Mouse (Mus musculus): ENCODE measurements around the gene Rassf3. TPM values are rescaled to one million over a fixed set of nuclear protein-coding genes. Genes with fewer than 3 reads are reported as not detected.

Rassf3 gene
- polyA plus RNA-seq, 1 experiment from 2014 or later = 4.6 TPM

DNA sequence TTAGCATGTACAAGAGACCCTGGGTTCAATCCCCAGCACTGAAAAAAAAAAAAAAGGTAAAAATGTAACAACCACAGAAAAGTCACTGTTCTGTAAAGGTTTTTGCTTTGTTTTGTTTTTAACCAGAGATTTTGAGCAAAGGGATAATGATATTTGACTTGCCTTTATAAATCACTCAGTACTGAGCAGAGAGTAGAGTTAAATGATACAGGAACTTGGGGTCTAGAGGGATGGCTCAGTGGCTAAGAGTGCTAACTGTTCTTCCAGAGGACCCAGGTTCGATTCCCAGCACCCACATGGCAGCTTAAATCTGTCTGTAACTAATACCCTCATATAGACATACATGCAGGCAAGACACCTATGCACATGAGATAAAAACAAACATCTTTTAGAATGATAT lies 3.8 kb upstream of the Rassf3 start:
- no peak overlapping the region for H3K27ac ChIP-seq (ENCODE audit: low read length)
- H3K4me2 ChIP-seq (ENCODE audit: low read length) = no peak overlapping the region
- no peaks in the 10 kb centered on the region for H3K9me3 ChIP-seq (replicated peaks; ENCODE audit: control insufficient read depth, low read length, poor library complexity, severe bottlenecking)
- ATAC-seq = no peak
- H3K9ac ChIP-seq (ENCODE audit: low read depth, low read length) = no peak overlapping the region
- H3K4me3 ChIP-seq (ENCODE audit: low read depth, low read length) = no peak overlapping the region
- no peaks in the 10 kb centered on the region for H3K36me3 ChIP-seq (ENCODE audit: control insufficient read depth, insufficient read depth, low read length)
- 88% methylated on average over 1 of the region's 1 CpGs for WGBS
- H3K4me1 ChIP-seq (ENCODE audit: control insufficient read depth, insufficient read depth, low read length) = peaks cover 15% of the 10 kb centered on the region
- no peaks in the 10 kb centered on the region; the same call in 1 of the 2 replicates for H3K27me3 ChIP-seq (ENCODE audit: control insufficient read depth, insufficient read depth, low read depth, low read length)

DNA sequence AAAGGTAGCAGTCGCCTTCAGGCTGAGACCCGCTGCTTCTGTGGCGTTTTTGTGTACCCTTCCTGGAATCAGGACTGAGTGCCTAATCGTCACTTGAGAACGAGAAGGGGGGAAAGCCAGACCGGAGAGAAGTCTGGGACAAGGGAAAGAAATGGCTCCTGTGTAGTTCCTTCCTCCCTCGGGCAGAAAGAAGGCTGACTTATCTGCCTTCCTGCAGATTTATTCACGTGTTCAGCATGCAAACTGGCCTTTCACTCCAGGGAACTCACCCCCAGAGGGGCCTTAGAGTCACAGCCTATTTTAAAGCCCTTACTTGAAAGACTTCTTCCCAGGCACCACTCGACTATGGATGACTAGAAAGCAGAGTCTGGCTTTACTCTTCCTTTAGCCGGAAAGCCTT lies 1.3 kb upstream of the Rassf3 start:
- H3K9ac ChIP-seq (ENCODE audit: low read depth, low read length) = no peak overlapping the region
- no peak for ATAC-seq
- peak overlapping the region; percentile 19; the same call in 1 of the 2 replicates for H3K27ac ChIP-seq (ENCODE audit: low read length)
- 8% methylated on average over 10 of the region's 10 CpGs for WGBS
- no peak overlapping the region for H3K4me3 ChIP-seq (ENCODE audit: low read depth, low read length)
- H3K4me2 ChIP-seq (ENCODE audit: low read length) = 0 out of 2 replicates have a peak overlapping the region, but pooled peaks have one; percentile 2
- H3K9me3 ChIP-seq (replicated peaks; ENCODE audit: control insufficient read depth, low read length, poor library complexity, severe bottlenecking) = no peaks in the 10 kb centered on the region
- peaks cover 10% of the 10 kb centered on the region for H3K27me3 ChIP-seq (ENCODE audit: control insufficient read depth, insufficient read depth, low read depth, low read length)
- H3K4me1 ChIP-seq (ENCODE audit: control insufficient read depth, insufficient read depth, low read length) = peaks cover 17% of the 10 kb centered on the region
- H3K36me3 ChIP-seq (ENCODE audit: control insufficient read depth, insufficient read depth, low read length) = no peaks in the 10 kb centered on the region

DNA sequence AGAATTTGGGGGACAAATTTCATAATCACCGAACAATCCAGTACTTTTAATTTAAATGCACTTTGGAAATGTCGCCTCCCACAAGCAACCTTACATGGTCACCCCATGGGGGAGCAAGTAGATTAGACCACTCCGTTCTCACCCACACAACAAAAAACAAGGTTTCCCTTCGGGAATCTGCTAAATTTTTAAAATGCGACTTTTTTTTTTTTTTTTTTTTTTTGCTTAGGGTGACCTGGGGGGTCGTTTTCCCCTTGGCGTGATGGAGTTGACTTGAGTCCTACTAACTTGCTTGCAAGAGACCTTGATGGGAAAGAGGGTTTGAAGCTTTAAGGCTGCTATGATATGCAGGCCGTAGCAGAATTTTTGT lies 806 bp upstream of the Rassf3 start:
- no peak for ATAC-seq
- Histone ChIP-seq H3K9me3 (replicated peaks; ENCODE audit: control insufficient read depth, low read length, poor library complexity, severe bottlenecking) (no peaks in the 10 kb centered on the region), H3K4me3 (ENCODE audit: low read depth, low read length) (no peak overlapping the region), H3K4me2 (ENCODE audit: low read length) (peak overlapping the region; percentile 96; the same call in 1 of the 2 replicates), H3K4me1 (ENCODE audit: control insufficient read depth, insufficient read depth, low read length) (peaks cover 17% of the 10 kb centered on the region), H3K27ac (ENCODE audit: low read length) (peak overlapping the region; percentile 19; the same call in 1 of the 2 replicates), H3K36me3 (ENCODE audit: control insufficient read depth, insufficient read depth, low read length) (no peaks in the 10 kb centered on the region), H3K27me3 (ENCODE audit: control insufficient read depth, insufficient read depth, low read depth, low read length) (peaks cover 10% of the 10 kb centered on the region), H3K9ac (ENCODE audit: low read depth, low read length) (no peak overlapping the region)
- 17% methylated on average over 8 of the region's 8 CpGs for WGBS

DNA sequence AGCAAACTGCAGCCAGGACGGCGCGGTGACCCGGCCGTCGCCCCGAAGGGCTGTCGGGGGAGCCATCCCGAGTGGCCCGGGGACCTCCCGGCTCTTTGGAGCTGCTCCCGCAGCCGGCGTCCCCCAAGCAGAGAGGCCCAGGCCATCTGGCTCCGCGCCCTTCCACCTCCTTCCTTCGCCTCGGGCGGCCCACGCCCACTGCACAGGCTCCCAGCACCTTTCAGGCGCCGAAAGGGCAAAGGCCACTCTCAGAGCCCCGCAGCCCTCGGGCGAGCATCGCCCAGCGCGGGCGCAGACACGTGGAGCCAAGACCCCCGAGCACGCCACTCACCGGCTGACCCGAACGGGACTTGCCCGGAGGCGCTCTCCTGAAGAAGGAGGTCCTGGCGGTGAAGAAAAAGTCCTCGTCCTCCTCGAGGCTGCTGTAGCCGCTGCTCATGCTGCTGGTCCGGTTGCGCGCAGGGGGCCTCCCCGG lies 438 bp downstream of the Rassf3 start:
- Histone ChIP-seq H3K9ac (ENCODE audit: low read depth, low read length) (peak overlapping the region; percentile 67), H3K27ac (ENCODE audit: low read length) (peak overlapping the region; percentile 26), H3K4me1 (ENCODE audit: control insufficient read depth, insufficient read depth, low read length) (peaks cover 19% of the 10 kb centered on the region), H3K36me3 (ENCODE audit: control insufficient read depth, insufficient read depth, low read length) (no peaks in the 10 kb centered on the region), H3K9me3 (replicated peaks; ENCODE audit: control insufficient read depth, low read length, poor library complexity, severe bottlenecking) (no peaks in the 10 kb centered on the region), H3K27me3 (ENCODE audit: control insufficient read depth, insufficient read depth, low read depth, low read length) (peaks cover 10% of the 10 kb centered on the region), H3K4me3 (ENCODE audit: low read depth, low read length) (peak overlapping the region; percentile 69), H3K4me2 (ENCODE audit: low read length) (peak overlapping the region; percentile 96)
- under 1% methylated on average over 41 of the region's 45 CpGs for WGBS
- ATAC-seq = peak; percentile 22; the same call in 1 of the 2 replicates

DNA sequence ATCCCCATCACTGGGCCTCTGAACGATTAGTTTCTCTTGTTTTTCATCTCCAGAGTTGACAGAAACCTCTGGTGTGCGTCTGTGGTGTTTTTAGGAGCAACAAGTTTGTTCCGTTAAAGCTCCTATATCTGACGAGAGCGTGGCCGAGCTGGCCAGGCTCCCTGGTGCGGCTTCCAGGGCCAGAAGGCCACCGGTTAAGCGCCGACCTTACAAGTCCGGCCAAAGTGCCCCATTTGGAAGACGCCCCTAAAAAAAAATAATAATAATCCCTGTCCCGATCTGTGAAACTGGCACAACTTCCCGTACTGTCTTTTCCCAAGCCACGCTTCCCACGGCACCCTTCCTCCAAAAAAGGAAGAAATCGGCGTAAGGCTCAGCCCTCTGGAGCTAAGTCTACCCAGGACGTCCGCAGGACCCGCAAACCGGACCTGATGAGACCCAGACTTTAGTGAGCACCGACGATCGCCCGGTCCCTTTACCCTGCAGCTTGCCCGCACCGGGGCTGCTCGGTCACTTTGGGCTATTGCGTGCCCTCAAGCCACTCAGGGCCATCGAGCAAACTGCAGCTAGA lies 961 bp downstream of the Rassf3 start:
- no peak overlapping the region for H3K27ac ChIP-seq (ENCODE audit: low read length)
- no peaks in the 10 kb centered on the region for H3K9me3 ChIP-seq (replicated peaks; ENCODE audit: control insufficient read depth, low read length, poor library complexity, severe bottlenecking)
- peaks cover 10% of the 10 kb centered on the region for H3K27me3 ChIP-seq (ENCODE audit: control insufficient read depth, insufficient read depth, low read depth, low read length)
- peak overlapping the region; percentile 96 for H3K4me2 ChIP-seq (ENCODE audit: low read length)
- ATAC-seq = no peak
- peak overlapping the region; percentile 69 for H3K4me3 ChIP-seq (ENCODE audit: low read depth, low read length)
- H3K9ac ChIP-seq (ENCODE audit: low read depth, low read length) = peak overlapping the region; percentile 67
- H3K36me3 ChIP-seq (ENCODE audit: control insufficient read depth, insufficient read depth, low read length) = no peaks in the 10 kb centered on the region
- H3K4me1 ChIP-seq (ENCODE audit: control insufficient read depth, insufficient read depth, low read length) = peaks cover 19% of the 10 kb centered on the region
- WGBS = 4% methylated on average over 31 of the region's 31 CpGs

DNA sequence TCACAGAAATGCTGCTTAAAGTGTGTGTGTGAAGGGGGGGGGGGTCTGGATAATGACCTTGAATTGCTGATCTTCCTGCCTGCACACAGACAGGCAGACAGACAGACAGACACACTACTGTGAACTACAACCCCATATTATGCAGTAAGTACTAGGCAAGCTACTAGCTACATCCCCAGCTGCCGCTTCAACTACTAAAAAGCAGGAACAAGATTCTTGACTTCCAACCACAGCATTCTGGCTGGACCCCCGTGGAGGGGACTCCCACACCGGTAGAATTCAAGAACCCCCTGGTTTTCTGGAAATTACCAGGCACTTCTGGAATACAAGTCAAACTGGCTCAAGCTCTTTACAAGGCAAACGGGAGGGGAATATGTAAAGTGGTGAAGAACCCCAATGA lies 1.9 kb downstream of the Rassf3 start:
- H3K27me3 ChIP-seq (ENCODE audit: control insufficient read depth, insufficient read depth, low read depth, low read length) = peaks cover 10% of the 10 kb centered on the region
- H3K36me3 ChIP-seq (ENCODE audit: control insufficient read depth, insufficient read depth, low read length) = no peaks in the 10 kb centered on the region
- no peak overlapping the region for H3K27ac ChIP-seq (ENCODE audit: low read length)
- peak overlapping the region; percentile 69 for H3K4me3 ChIP-seq (ENCODE audit: low read depth, low read length)
- peak overlapping the region; percentile 96 for H3K4me2 ChIP-seq (ENCODE audit: low read length)
- H3K9me3 ChIP-seq (replicated peaks; ENCODE audit: control insufficient read depth, low read length, poor library complexity, severe bottlenecking) = no peaks in the 10 kb centered on the region
- ATAC-seq = no peak
- 41% methylated on average over 4 of the region's 4 CpGs for WGBS
- H3K4me1 ChIP-seq (ENCODE audit: control insufficient read depth, insufficient read depth, low read length) = peaks cover 19% of the 10 kb centered on the region
- H3K9ac ChIP-seq (ENCODE audit: low read depth, low read length) = 0 out of 2 replicates have a peak overlapping the region, but pooled peaks have one; percentile 0

DNA sequence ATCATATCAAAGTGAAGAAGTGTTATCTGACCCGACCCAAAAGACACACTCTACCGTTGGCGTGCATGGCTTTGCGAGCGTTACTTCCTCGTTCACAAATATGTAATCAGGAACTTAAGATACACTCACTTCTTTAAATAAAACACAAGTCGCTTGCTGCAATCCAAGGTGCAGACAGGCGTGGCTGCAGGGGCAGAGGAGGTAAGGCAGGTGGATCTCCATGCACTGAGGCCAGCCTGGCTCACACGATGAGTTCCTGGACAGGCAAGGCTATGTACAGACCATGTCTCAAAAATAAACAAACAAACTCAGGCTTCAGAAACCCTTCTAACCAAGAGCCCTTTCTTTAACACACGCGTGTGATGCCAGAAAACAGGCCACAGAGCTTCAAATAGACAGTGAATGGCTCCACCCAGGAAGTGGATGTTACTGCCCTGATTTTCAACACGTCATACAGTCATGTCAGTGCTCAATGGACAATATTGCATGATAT lies 2.4 kb downstream of the Rassf3 start:
- Histone ChIP-seq H3K4me3 (ENCODE audit: low read depth, low read length) (peak overlapping the region; percentile 6; the same call in 1 of the 2 replicates), H3K27ac (ENCODE audit: low read length) (no peak overlapping the region), H3K4me2 (ENCODE audit: low read length) (peak overlapping the region; percentile 96), H3K27me3 (ENCODE audit: control insufficient read depth, insufficient read depth, low read depth, low read length) (peaks cover 10% of the 10 kb centered on the region), H3K36me3 (ENCODE audit: control insufficient read depth, insufficient read depth, low read length) (no peaks in the 10 kb centered on the region), H3K4me1 (ENCODE audit: control insufficient read depth, insufficient read depth, low read length) (peaks cover 19% of the 10 kb centered on the region), H3K9me3 (replicated peaks; ENCODE audit: control insufficient read depth, low read length, poor library complexity, severe bottlenecking) (no peaks in the 10 kb centered on the region), H3K9ac (ENCODE audit: low read depth, low read length) (no peak overlapping the region)
- WGBS = 78% methylated on average over 12 of the region's 12 CpGs
- no peak for ATAC-seq

DNA sequence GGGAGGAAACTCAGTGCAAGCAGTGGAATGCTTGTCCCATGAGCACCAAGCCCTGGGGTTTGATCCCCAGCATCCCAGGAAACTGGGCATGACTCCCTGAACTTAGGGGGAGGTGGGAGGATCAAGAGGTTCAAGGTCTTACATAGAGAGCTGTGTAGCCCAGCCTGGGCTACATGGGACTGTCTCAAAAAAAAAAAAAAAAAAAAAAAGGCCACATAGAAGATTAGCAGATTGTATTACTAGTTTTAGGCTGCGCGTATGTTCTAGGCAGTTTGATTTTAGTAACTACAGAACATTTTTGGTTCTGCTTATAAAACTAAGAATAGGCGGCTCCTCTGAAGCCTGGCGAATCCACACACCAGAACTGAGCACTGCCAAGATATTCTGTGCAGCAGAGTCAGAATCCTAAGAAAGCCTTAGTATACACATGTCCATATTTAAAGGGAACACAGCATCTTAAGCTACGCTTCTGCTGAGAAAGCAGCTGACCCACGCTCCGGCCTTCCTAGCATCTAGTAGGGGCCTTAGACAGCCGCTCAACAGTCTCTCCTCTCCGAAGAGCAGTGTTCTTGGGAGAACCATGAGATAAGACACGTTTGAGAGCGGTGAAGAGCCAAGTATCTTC lies 3.4 kb downstream of the Rassf3 start:
- Histone ChIP-seq H3K4me1 (ENCODE audit: control insufficient read depth, insufficient read depth, low read length) (peaks cover 19% of the 10 kb centered on the region), H3K4me3 (ENCODE audit: low read depth, low read length) (no peak overlapping the region)
- 88% methylated on average over 11 of the region's 11 CpGs for WGBS

DNA sequence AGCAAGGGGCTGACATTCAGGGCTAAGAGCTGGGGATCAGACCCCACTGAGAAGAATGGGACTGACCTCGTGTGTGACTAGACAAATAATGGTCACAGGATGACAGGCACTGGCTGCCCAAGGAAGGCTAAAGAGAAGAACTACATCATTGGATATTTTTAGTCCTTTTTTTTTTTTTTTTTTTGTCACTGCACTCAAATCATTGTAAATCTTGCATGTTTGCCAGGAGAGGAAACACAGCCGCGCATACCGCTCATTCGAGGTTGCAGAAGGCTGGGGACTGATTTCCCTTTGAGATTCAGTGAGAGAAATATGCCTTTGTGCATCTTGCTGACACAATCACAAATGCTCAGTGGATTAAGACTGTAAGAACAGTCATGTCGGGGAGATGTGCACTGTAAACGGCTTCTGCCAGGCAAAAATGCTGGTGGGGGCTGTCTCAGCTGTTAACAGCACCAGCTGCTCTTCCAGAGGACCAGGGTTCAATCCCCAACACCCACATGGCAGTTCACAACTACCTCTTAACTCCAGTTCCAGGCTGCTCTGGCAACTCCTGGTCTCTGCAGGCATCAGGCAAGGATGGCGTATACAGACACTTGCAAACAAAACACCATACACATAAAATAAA lies 4.5 kb downstream of the Rassf3 start:
- no peak overlapping the region for H3K27ac ChIP-seq (ENCODE audit: low read length)
- H3K4me1 ChIP-seq (ENCODE audit: control insufficient read depth, insufficient read depth, low read length) = peaks cover 16% of the 10 kb centered on the region
- no peak overlapping the region for H3K9ac ChIP-seq (ENCODE audit: low read depth, low read length)
- H3K36me3 ChIP-seq (ENCODE audit: control insufficient read depth, insufficient read depth, low read length) = no peaks in the 10 kb centered on the region
- H3K27me3 ChIP-seq (ENCODE audit: control insufficient read depth, insufficient read depth, low read depth, low read length) = peaks cover 10% of the 10 kb centered on the region
- no peak for ATAC-seq
- WGBS = 41% methylated on average over 8 of the region's 8 CpGs
- H3K4me3 ChIP-seq (ENCODE audit: low read depth, low read length) = no peak overlapping the region
- no peak overlapping the region for H3K4me2 ChIP-seq (ENCODE audit: low read length)
- H3K9me3 ChIP-seq (replicated peaks; ENCODE audit: control insufficient read depth, low read length, poor library complexity, severe bottlenecking) = no peaks in the 10 kb centered on the region

More for the DNA sequence above, 3.4 kb downstream of the Rassf3 start:
- no peak for ATAC-seq
- Histone ChIP-seq H3K36me3 (ENCODE audit: control insufficient read depth, insufficient read depth, low read length) (no peaks in the 10 kb centered on the region), H3K27me3 (ENCODE audit: control insufficient read depth, insufficient read depth, low read depth, low read length) (peaks cover 10% of the 10 kb centered on the region), H3K4me2 (ENCODE audit: low read length) (no peak overlapping the region), H3K9me3 (replicated peaks; ENCODE audit: control insufficient read depth, low read length, poor library complexity, severe bottlenecking) (no peaks in the 10 kb centered on the region), H3K9ac (ENCODE audit: low read depth, low read length) (no peak overlapping the region), H3K27ac (ENCODE audit: low read length) (no peak overlapping the region)
